ENCODE assay signal across 8 mouse cellular contexts in genomic region chr9:77918211-77918610, GRCm38 (mm10). TPM values are rescaled to one million over a fixed set of nuclear protein-coding genes. Genes with fewer than 3 reads are reported as not detected.
DNase-seq lines count a peak whose midpoint lies in the region; ATAC-seq and TF ChIP-seq lines count a peak whose summit lies in the region.

No protein-coding gene starts in this region.

- peak overlapping the region; percentile 79 for H3K9ac ChIP-seq in heart, postnatal 0 days (replicated peaks; ENCODE audit: low read depth, low read length)

- no peak for TF ChIP-seq EP300 in heart, postnatal 0 days (IDR thresholded peaks at IDR 0.05; ENCODE audit: low read depth)

- peak overlapping the region; percentile 87 for H3K27ac ChIP-seq in heart, postnatal 0 days (ENCODE audit: low read depth)

- peaks cover 2% of the 10 kb centered on the region for H3K36me3 ChIP-seq in erythroblast, embryonic 14.5 days (ENCODE audit: control insufficient read depth)
- peaks cover 17% of the 10 kb centered on the region; the same call in 1 of the 2 replicates for H3K36me3 ChIP-seq in E14TG2a.4 (ENCODE audit: insufficient read depth, low read length)
- 0 out of 2 replicates have a peak, but pooled peaks cover 4% of the 10 kb centered on the region for H3K36me3 ChIP-seq in heart, postnatal 0 days (replicated peaks; ENCODE audit: control insufficient read depth, insufficient read depth, low read length)

- no peak for ATAC-seq in erythroblast, adult 5-6 weeks (replicated peaks; ENCODE audit: low FRiP score, poor library complexity, severe bottlenecking)
- ATAC-seq in heart, postnatal 0 days (ENCODE audit: insufficient read depth, low read depth) = no peak
- peak; percentile 22 for ATAC-seq in megakaryocyte progenitor cell, adult 5-6 weeks (replicated peaks; ENCODE audit: poor library complexity)

- peaks cover 7% of the 10 kb centered on the region for H3K27me3 ChIP-seq in erythroblast, embryonic 14.5 days (ENCODE audit: control insufficient read depth)
- peaks cover 17% of the 10 kb centered on the region for H3K27me3 ChIP-seq in E14TG2a.4 (ENCODE audit: insufficient read depth, low read length)
- H3K27me3 ChIP-seq in heart, postnatal 0 days (ENCODE audit: control insufficient read depth, insufficient read depth, low read length) = no peaks in the 10 kb centered on the region

- intact Hi-C loops in left cerebral cortex, postnatal 25 days (cut with DNase I) = loop anchor here (1.0 to 5.0 kb wide), 3 partner anchors 39 to 166 kb away; partner anchors contain the start of gene Gclc

- no peak for TF ChIP-seq CTCF in E14TG2a.4 (conservative IDR thresholded peaks at IDR 0.05; ENCODE audit: low read length)
- TF ChIP-seq CTCF in heart, postnatal 0 days (IDR thresholded peaks at IDR 0.05; ENCODE audit: low read depth) = no peak

- peak overlapping the region; percentile 91 for H3K4me2 ChIP-seq in heart, postnatal 0 days (ENCODE audit: low read depth, low read length)

- H3K9me3 ChIP-seq in erythroblast, embryonic 14.5 days (ENCODE audit: control insufficient read depth, low read length) = no peaks in the 10 kb centered on the region
- no peaks in the 10 kb centered on the region for H3K9me3 ChIP-seq in E14TG2a.4 (ENCODE audit: low read length)
- no peaks in the 10 kb centered on the region for H3K9me3 ChIP-seq in heart, postnatal 0 days (replicated peaks; ENCODE audit: control insufficient read depth, low read length)

- H3K4me3 ChIP-seq in erythroblast, embryonic 14.5 days (replicated peaks) = peak overlapping the region; percentile 79
- peak overlapping the region; percentile 92 for H3K4me3 ChIP-seq in E14TG2a.4 (replicated peaks; ENCODE audit: low read length)
- peak overlapping the region; percentile 81 for H3K4me3 ChIP-seq in heart, postnatal 0 days (ENCODE audit: low read depth, low read length)

- H3K4me1 ChIP-seq in erythroblast, embryonic 14.5 days (ENCODE audit: control insufficient read depth) = peaks cover 32% of the 10 kb centered on the region
- H3K4me1 ChIP-seq in E14TG2a.4 (replicated peaks; ENCODE audit: low read depth, low read length) = peaks cover 47% of the 10 kb centered on the region
- peaks cover 13% of the 10 kb centered on the region; the same call in 1 of the 2 replicates for H3K4me1 ChIP-seq in heart, postnatal 0 days (ENCODE audit: control insufficient read depth, insufficient read depth)

- no peak for DNase-seq in heart, postnatal 0 days (ENCODE audit: low spot score)
- DNase-seq in urinary bladder, adult 2 months (ENCODE audit: low spot score) = no peak
- no peak for DNase-seq in left cerebral cortex, postnatal 25 days (ENCODE audit: low spot score in 2 of 2)
- DNase-seq in kidney, adult 9 months = no peak

- 11% methylated on average over 10 of the region's 10 CpGs for WGBS in heart, postnatal 0 days

RNA-seq across cellular contexts. Expression of gene Elovl5, which starts 1.0 kb away (rescaled TPM):
- 0.03 and 0.09 TPM in 2 replicates for polyA plus RNA-seq in erythroblast, embryonic 14.5 days (2012)
- total RNA-seq in erythroblast, adult 5-6 weeks (2015; ENCODE audit: low replicate concordance) = 19.0 and 21.7 TPM in 2 replicates
- 22.0 and 22.2 TPM in 2 replicates for total RNA-seq in erythroblast, adult 5-6 weeks (2017; ENCODE audit: low replicate concordance)
- total RNA-seq in heart, postnatal 0 days (2014; rRNA removed; ENCODE audit: low replicate concordance) = 53.3 and 80.1 TPM in 2 replicates
- 47.1 and 48.4 TPM in 2 replicates for polyA plus RNA-seq in heart, postnatal 0 days (2015; fragmentation: Nextera tagmentation; extraction: Ambion mirVana)
- 97.0 and 107 TPM in 2 replicates for total RNA-seq in megakaryocyte progenitor cell, adult 5-6 weeks (2015)
- total RNA-seq in megakaryocyte progenitor cell, adult 5-6 weeks (2017) = 104 and 107 TPM in 2 replicates
- 59.3 and 70.3 TPM in 2 replicates for polyA plus RNA-seq in urinary bladder, adult 2 months (2012; rRNA removed)
- 10 to 100 TPM; 67.0 to 71.9 TPM for total RNA-seq in left cerebral cortex, postnatal 25 days (2021)
